Mouse (Mus musculus) limb, embryonic 15.5 days (tissue): Measurements from ENCODE around the gene Slc9a9. TPM values are rescaled to one million over a fixed set of nuclear protein-coding genes. Genes with fewer than 3 reads are reported as not detected.

ENCODE experiments used
- ATAC-seq: fragments of 200-750 bp; cut with Nextera tagmentation; 2 replicates; pipeline ENCODE4 v1.8.0; 2017; ENCODE audit warnings: low read depth, moderate TSS enrichment; ENCODE audit not compliant: insufficient number of reproducible peaks, low FRiP score, low TSS enrichment
- H3K27ac ChIP-seq: fragments of 300-500 bp; sonication (generic); 2 replicates; pipeline ENCODE4 v1.5.1; 2015; ENCODE audit warnings: moderate library complexity, mild to moderate bottlenecking, inconsistent platforms
- H3K27me3 ChIP-seq: fragments of 300-500 bp; sonication (generic); 2 replicates; pipeline ENCODE4 v1.6.1; 2015; ENCODE audit warnings: inconsistent platforms
- H3K36me3 ChIP-seq: fragments of 300-500 bp; sonication (generic); 2 replicates; pipeline ENCODE4 v1.6.1; 2015; ENCODE audit warnings: inconsistent platforms
- H3K4me1 ChIP-seq: fragments of 300-500 bp; sonication (generic); 2 replicates; pipeline ENCODE4 v1.6.1; 2015; ENCODE audit warnings: inconsistent platforms
- H3K4me2 ChIP-seq: fragments of 300-500 bp; sonication (generic); 2 replicates; pipeline ENCODE4 v1.6.1; 2015; ENCODE audit warnings: mild to moderate bottlenecking, inconsistent platforms
- H3K4me3 ChIP-seq: fragments of 300-500 bp; sonication (generic); 2 replicates; pipeline ENCODE4 v1.5.1; 2015; ENCODE audit warnings: mild to moderate bottlenecking, inconsistent platforms
- H3K9ac ChIP-seq: fragments of 300-500 bp; sonication (generic); 2 replicates; pipeline ENCODE4 v1.6.1; 2015; ENCODE audit warnings: inconsistent platforms
- H3K9me3 ChIP-seq: fragments of 300-500 bp; sonication (generic); 2 replicates; pipeline ENCODE4 v1.6.1; 2016; ENCODE audit warnings: inconsistent platforms
- WGBS: fragments of 180-500 bp; shearing (Covaris S2); methylation state at CpG from one replicate; pipeline ENCODE4 v1.1.7; 2015; 5-methylcytosine and 5-hydroxymethylcytosine counted together
- polyA plus RNA-seq: library from polyadenylated mRNA; unstranded; fragments of >200 nt; fragmentation: Nextera tagmentation; extraction: Ambion mirVana; gene quantifications from 2 replicates; pipeline ENCODE4 v1.2.1, GENCODE M21; 2015

The Slc9a9 gene
- polyA plus RNA-seq, 1 experiment from 2014 or later = 6.1 TPM

DNA sequence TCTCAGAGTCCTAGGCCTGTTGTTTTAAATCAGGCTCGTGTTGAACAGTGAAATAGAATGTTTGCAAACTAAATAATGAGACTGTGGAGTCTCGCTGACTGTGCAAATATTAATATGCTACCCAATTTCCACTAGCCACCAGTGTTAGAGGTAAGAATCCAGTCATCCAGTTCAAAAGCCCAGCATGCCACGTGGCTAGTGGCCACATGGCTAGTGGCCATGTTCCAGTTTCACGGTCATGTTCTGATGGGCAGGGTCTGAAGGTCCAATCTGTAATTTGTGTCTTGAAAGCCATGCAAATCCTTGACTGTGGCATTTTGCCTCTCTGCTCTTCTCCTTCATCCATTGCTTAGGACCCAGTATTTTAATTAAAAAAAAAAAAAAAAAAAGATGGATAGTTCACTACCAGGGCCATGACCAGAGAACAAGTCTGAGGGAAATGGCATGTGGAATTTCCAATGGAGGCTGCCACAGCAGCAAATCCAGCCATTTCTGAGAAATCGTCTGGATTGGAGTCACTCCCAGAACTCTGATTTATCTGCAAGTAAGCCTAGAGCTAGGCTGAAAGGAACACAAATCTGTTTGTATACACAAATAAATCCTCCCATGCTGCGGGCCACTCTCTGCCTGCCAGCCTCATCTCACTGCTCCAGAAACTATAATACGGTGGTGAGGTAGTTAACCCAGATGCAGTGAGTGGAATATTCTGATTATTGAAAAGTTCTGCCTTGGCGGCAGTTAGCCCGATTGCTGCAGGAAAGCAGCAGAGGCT, 35.5 kb downstream of the Slc9a9 start:
- no peak for ATAC-seq
- Histone ChIP-seq H3K4me2 (no peak overlapping the region), H3K36me3 (no peaks in the 10 kb centered on the region), H3K27ac (no peak overlapping the region), H3K4me3 (no peak overlapping the region), H3K9ac (no peak overlapping the region), H3K4me1 (no peaks in the 10 kb centered on the region), H3K27me3 (no peaks in the 10 kb centered on the region), H3K9me3 (no peaks in the 10 kb centered on the region)
- 74% methylated on average over 9 of the region's 9 CpGs for WGBS

DNA sequence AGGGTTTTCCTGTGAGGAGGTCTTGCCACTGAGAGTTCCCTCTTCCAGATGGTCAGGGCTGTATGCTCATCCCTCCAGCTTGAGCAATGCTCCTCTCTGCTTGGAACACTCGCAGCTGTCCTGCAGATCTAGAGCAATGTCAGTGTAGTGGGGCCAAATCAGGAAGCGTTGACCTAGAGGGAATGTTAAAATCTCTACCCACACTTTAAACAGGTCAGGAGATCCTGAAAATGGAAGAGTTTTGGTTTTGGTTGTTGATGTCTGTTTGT, 36.0 kb downstream of the Slc9a9 start:
- H3K4me1 ChIP-seq = no peaks in the 10 kb centered on the region
- 81% methylated on average over 2 of the region's 2 CpGs for WGBS
- H3K9ac ChIP-seq = no peak overlapping the region
- H3K36me3 ChIP-seq = no peaks in the 10 kb centered on the region
- no peak overlapping the region for H3K4me2 ChIP-seq
- no peaks in the 10 kb centered on the region for H3K27me3 ChIP-seq
- no peak for ATAC-seq
- no peak overlapping the region for H3K27ac ChIP-seq
- H3K9me3 ChIP-seq = no peaks in the 10 kb centered on the region
- no peak overlapping the region for H3K4me3 ChIP-seq

DNA sequence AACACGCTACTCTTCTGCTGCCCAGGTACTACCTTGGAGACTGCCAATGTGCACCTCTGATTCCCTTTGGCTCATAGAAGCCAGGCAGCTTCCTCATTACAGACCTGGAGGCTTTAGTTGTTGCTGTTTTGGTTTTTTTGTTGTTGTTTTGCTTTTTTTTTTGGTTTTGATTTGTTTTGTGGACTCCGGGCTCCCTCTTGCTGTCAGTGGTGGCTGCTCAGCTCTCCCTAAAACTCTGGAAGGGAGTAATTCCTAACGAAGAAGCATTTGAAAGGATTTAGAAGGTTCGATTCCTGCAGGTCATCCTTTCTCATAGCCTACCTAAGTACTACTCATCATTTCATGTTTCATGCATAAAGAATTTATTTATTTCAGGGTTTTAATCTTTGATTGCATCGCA, 42.4 kb downstream of the Slc9a9 start:
- Histone ChIP-seq H3K9ac (no peak overlapping the region), H3K4me2 (no peak overlapping the region), H3K4me1 (peaks cover 2% of the 10 kb centered on the region; the same call in 1 of the 2 replicates), H3K4me3 (no peak overlapping the region), H3K27ac (no peak overlapping the region), H3K36me3 (no peaks in the 10 kb centered on the region), H3K9me3 (no peaks in the 10 kb centered on the region), H3K27me3 (no peaks in the 10 kb centered on the region)
- WGBS = 89% methylated on average over 5 of the region's 5 CpGs
- ATAC-seq = no peak

DNA sequence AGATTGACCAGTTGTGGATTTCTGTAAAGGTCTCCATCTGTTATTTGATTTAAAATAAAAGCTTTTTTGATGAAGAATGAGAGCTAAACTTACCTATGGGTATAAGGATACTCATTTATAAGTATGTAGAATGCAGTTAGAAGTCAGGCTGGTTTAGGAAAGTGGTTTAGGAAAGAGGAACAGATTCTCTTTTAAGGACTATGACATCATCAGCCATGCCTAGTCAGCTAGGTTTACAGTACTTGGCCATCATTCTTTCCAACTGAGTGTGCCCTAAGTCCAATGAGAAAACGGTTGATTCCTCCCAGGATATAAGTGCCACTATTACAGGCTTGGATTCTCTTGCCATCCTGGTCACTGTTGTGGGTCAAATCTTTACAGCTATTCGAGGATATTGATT, 47.0 kb downstream of the Slc9a9 start:
- Histone ChIP-seq H3K9me3 (no peaks in the 10 kb centered on the region), H3K9ac (no peak overlapping the region), H3K4me3 (no peak overlapping the region), H3K4me2 (no peak overlapping the region), H3K4me1 (peaks cover 2% of the 10 kb centered on the region; the same call in 1 of the 2 replicates), H3K36me3 (no peaks in the 10 kb centered on the region), H3K27ac (no peak overlapping the region), H3K27me3 (no peaks in the 10 kb centered on the region)
- WGBS = 70% methylated on average over 2 of the region's 2 CpGs
- no peak for ATAC-seq

DNA sequence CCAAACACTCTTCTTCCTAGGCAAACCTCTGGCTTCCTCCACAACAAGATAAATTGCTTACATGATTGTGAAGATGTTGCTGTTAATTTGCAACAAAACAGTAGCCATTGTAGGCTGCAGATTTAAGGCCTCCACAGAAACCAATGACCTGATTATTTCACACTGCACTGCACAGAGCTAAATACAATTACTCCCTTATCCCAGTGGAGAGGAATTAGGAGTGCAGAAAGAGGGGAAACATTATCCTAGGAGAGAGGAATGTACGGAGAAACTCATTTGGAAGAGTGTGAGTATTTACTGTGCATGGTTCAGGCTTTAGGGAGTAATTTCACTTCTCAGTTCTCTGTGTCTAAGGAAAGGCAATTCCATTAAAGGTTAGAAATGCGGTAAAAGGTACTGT, 53.9 kb downstream of the Slc9a9 start:
- 55% methylated on average over 2 of the region's 2 CpGs for WGBS
- H3K27ac ChIP-seq = no peak overlapping the region
- H3K4me2 ChIP-seq = no peak overlapping the region
- H3K4me1 ChIP-seq = no peaks in the 10 kb centered on the region
- no peaks in the 10 kb centered on the region for H3K27me3 ChIP-seq
- H3K9ac ChIP-seq = no peak overlapping the region
- no peaks in the 10 kb centered on the region for H3K36me3 ChIP-seq
- no peak overlapping the region for H3K4me3 ChIP-seq
- no peak for ATAC-seq
- no peaks in the 10 kb centered on the region for H3K9me3 ChIP-seq

DNA sequence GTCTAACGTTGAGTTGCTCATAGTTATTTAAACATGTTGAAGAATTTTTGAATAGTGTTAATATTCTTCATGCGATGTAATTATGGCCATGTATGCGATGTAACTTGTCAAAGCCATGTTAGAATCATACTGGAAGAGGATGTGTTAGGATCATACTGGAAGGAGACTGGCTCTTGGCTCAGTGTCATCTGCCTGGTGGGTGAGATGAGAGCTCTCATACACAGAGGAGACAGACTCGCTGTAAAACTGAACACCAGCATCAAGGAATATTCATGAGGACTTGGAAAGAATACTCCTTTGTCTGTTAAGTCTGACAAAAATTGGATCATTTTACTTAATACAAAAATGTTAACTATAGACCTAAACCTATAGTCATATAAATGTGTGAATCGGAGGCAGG, 55.4 kb downstream of the Slc9a9 start:
- Histone ChIP-seq H3K36me3 (no peaks in the 10 kb centered on the region), H3K4me3 (no peak overlapping the region), H3K27ac (no peak overlapping the region), H3K9me3 (no peaks in the 10 kb centered on the region), H3K4me1 (no peaks in the 10 kb centered on the region), H3K4me2 (no peak overlapping the region), H3K27me3 (no peaks in the 10 kb centered on the region), H3K9ac (no peak overlapping the region)
- ATAC-seq = no peak
- 84% methylated on average over 5 of the region's 5 CpGs for WGBS

DNA sequence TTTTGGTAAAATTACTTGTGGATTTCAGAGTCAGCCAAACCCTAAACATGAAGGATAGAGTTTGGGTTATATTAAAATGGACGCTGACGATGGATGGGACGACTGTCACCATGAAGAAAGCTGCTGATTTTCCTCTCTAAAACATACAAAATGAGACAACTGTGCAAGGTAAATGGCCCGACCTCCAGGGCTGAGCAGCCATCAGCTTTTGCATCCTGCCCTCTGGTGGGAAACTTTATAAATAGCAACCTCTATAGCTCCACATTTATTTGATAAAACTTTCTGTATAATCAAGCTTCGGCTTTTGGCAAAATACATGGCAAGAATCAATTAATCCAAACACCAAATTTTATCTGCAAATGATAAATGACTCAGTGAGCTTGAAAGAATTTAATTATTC, 57.7 kb downstream of the Slc9a9 start:
- Histone ChIP-seq H3K27me3 (no peaks in the 10 kb centered on the region), H3K9ac (no peak overlapping the region), H3K27ac (no peak overlapping the region), H3K4me2 (no peak overlapping the region), H3K4me3 (no peak overlapping the region), H3K9me3 (no peaks in the 10 kb centered on the region), H3K4me1 (0 out of 2 replicates have a peak, but pooled peaks cover 3% of the 10 kb centered on the region), H3K36me3 (no peaks in the 10 kb centered on the region)
- 31% methylated on average over 5 of the region's 5 CpGs for WGBS
- no peak for ATAC-seq

DNA sequence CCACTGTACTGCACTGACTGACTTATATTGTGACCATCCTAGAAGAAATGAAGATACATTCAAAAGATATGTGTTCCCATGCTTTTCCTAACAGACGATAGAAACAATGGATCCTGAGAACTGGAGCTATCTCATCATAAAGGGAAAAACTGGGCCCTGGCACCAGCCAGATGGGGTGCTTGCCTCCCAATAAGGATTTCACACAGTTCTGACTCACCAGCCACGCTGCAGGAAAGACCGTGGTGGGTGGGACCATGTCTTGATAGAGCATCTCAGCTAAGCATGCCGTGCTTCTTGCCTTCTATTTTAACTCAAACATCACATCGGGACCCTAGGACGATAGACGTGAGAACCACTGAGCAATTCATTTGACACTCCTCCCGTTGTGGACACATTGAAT, 60.7 kb downstream of the Slc9a9 start:
- ATAC-seq = no peak
- Histone ChIP-seq H3K9ac (no peak overlapping the region), H3K4me3 (no peak overlapping the region), H3K4me1 (peaks cover 7% of the 10 kb centered on the region; the same call in 1 of the 2 replicates), H3K27me3 (no peaks in the 10 kb centered on the region), H3K36me3 (no peaks in the 10 kb centered on the region), H3K4me2 (no peak overlapping the region), H3K27ac (no peak overlapping the region), H3K9me3 (no peaks in the 10 kb centered on the region)
- WGBS = 94% methylated on average over 8 of the region's 8 CpGs

DNA sequence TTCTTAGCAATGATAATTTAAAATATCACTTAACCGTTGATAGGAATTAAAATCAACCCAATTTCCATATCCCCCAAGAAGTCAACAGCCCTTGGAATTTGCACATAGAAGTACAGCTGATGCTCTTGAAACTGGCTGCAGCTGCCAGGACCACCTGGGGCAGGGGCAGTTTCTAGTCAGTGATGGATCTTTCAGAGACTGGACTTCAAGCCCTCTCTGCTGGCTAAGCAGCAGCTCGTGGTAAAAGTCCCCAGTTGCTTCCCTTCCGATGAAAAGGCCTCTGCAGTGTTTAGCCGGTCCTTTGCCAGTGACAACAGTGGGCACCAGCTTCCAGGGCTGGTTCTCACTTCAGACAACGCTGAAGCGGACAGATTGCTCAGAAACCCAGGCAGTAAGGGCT, 62.4 kb downstream of the Slc9a9 start:
- ATAC-seq = no peak
- H3K9ac ChIP-seq = no peak overlapping the region
- no peak overlapping the region for H3K4me2 ChIP-seq
- H3K4me1 ChIP-seq = peaks cover 7% of the 10 kb centered on the region; the same call in 1 of the 2 replicates
- no peak overlapping the region for H3K4me3 ChIP-seq
- H3K27me3 ChIP-seq = no peaks in the 10 kb centered on the region
- 60% methylated on average over 6 of the region's 6 CpGs for WGBS
- no peaks in the 10 kb centered on the region for H3K9me3 ChIP-seq
- H3K27ac ChIP-seq = no peak overlapping the region
- no peaks in the 10 kb centered on the region for H3K36me3 ChIP-seq

DNA sequence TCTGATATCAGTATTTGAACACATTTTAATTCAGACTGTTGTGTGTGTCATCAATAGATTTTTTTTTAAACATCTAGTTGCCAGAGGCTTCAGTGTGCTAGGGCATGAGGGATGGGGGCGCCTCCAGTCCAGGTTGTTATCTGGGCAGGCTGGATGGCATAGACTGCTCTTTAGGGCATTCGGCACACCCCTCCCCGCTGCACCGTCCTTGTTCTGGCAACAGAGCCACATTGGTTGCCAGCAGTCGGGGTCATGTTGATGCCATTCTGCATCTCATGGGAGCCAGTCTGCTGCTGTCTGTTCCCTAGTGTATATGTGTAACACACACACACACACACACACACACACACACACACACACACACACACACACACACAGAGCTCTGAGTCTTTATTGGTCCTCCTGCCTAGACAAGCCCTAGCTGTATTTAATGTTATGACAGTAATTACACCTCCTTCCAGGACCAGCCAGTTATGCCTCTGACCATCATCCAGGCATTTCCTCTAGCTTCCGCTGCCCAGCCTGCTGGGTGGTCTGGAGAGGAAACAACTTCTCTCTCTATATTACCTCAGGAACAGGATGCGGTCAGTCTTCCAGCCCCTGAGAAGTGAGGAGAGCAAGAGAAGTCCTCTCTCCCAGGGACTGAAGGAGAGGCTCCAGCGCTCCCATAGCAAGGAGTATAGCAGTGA, 63.0 kb downstream of the Slc9a9 start:
- Histone ChIP-seq H3K4me3 (no peak overlapping the region), H3K27me3 (no peaks in the 10 kb centered on the region), H3K9me3 (no peaks in the 10 kb centered on the region), H3K9ac (no peak overlapping the region), H3K27ac (no peak overlapping the region), H3K4me1 (peaks cover 7% of the 10 kb centered on the region; the same call in 1 of the 2 replicates), H3K4me2 (no peak overlapping the region), H3K36me3 (no peaks in the 10 kb centered on the region)
- WGBS = 45% methylated on average over 8 of the region's 8 CpGs
- no peak for ATAC-seq

DNA sequence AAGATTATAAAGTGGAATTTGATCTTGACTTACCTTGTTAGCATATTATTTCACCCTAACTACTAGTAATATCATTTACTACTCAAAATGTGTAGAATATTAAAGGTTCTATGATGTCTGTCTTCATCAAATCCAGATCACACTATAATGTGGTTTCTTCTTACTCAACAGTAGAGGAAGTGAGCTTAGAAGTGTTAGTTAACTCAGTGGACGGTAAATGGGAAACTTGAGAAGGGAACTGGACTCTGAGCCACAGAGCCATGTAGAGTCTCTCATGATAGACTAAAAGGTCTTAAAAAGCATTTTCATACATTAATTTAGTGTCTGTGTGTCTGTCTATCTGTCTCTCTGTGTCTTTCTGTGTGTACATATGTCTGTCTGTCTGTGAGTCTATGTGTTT, 64.6 kb downstream of the Slc9a9 start:
- H3K27me3 ChIP-seq = no peaks in the 10 kb centered on the region
- H3K9ac ChIP-seq = no peak overlapping the region
- no peaks in the 10 kb centered on the region for H3K9me3 ChIP-seq
- no peak for ATAC-seq
- no peak overlapping the region for H3K4me3 ChIP-seq
- H3K36me3 ChIP-seq = no peaks in the 10 kb centered on the region
- H3K27ac ChIP-seq = no peak overlapping the region
- H3K4me1 ChIP-seq = peaks cover 7% of the 10 kb centered on the region; the same call in 1 of the 2 replicates
- 54% methylated on average over 1 of the region's 1 CpGs for whole genome bisulfite sequencing
- H3K4me2 ChIP-seq = no peak overlapping the region

DNA sequence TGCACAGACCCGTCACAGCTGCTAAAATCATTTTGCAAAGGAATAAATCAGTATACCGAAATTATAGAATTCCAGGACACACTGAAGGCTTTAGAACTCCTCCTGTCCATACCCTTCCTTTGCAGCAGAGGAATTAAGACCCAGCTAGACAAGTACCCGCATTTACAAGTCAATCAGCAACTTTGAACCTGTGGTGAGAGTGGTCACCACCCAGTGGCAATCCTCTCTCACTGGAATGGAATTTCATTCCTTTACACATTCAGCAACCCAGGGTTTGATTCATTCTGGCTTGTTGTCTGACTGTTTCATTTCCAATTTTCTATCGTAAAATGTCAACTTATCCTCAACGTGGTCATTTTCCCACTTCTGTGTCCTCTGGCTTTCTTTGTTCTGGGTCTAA, 67.5 kb downstream of the Slc9a9 start:
- Histone ChIP-seq H3K4me3 (no peak overlapping the region), H3K9ac (no peak overlapping the region), H3K36me3 (no peaks in the 10 kb centered on the region), H3K27ac (no peak overlapping the region), H3K4me2 (no peak overlapping the region), H3K4me1 (peaks cover 5% of the 10 kb centered on the region; the same call in 1 of the 2 replicates), H3K27me3 (no peaks in the 10 kb centered on the region), H3K9me3 (no peaks in the 10 kb centered on the region)
- ATAC-seq = no peak
- WGBS = 67% methylated on average over 5 of the region's 5 CpGs
